Mouse (Mus musculus): Measurements from ENCODE around the gene Gpd1l. TPM values are rescaled to one million over a fixed set of nuclear protein-coding genes. Genes with fewer than 3 reads are reported as not detected.

Gene Gpd1l
- total RNA-seq, 2 experiments from 2014 or later: 16.4 to 22.3 TPM

GRCm38 (mm10) chr9:114952866-114953265 lies 19.1 kb upstream of the Gpd1l start:
- no peak for DNase-seq
- TF ChIP-seq CTCF (IDR thresholded peaks at IDR 0.05): peak; percentile 57
- Histone ChIP-seq H3K27ac (no peak overlapping the region), H3K4me3 (no peak overlapping the region)
- intact Hi-C loops (cut with DNase I): no loop called here

GRCm38 (mm10) chr9:114948395-114948794 lies 14.6 kb upstream of the Gpd1l start:
- H3K27ac ChIP-seq: peak overlapping the region; percentile 8; the same call in 1 of the 2 replicates
- intact Hi-C loops (cut with DNase I): no loop called here
- peak; percentile 31 for DNase-seq

GRCm38 (mm10) chr9:114945576-114945975 lies 11.8 kb upstream of the Gpd1l start:
- no peak; the same call in 1 of the 2 replicates for TF ChIP-seq CTCF (IDR thresholded peaks at IDR 0.05)
- Histone ChIP-seq H3K27ac (no peak overlapping the region), H3K4me3 (no peak overlapping the region)
- no peak for DNase-seq
- intact Hi-C loops (cut with DNase I): no loop called here

More at GRCm38 (mm10) chr9:114948395-114948794, 14.6 kb upstream of the Gpd1l start:
- no peak for TF ChIP-seq CTCF (IDR thresholded peaks at IDR 0.05)
- H3K4me3 ChIP-seq: no peak overlapping the region

- H3K27ac ChIP-seq: no peak overlapping the region
- intact Hi-C loops (cut with DNase I): no loop called here
- no peak for DNase-seq
- no peak for TF ChIP-seq CTCF (IDR thresholded peaks at IDR 0.05)
- no peak overlapping the region for H3K4me3 ChIP-seq
These were observed 10.9 kb upstream of the Gpd1l start for GRCm38 (mm10) chr9:114944642-114945041.

GRCm38 (mm10) chr9:114936687-114937086 lies 2.9 kb upstream of the Gpd1l start:
- intact Hi-C loops (cut with DNase I): no loop called here
- no peak for TF ChIP-seq CTCF (IDR thresholded peaks at IDR 0.05)
- DNase-seq: no peak
- Histone ChIP-seq H3K4me3 (no peak overlapping the region), H3K27ac (no peak overlapping the region)

GRCm38 (mm10) chr9:114935321-114935720 lies 1.5 kb upstream of the Gpd1l start:
- Histone ChIP-seq H3K4me3 (no peak overlapping the region), H3K27ac (no peak overlapping the region)
- TF ChIP-seq CTCF (IDR thresholded peaks at IDR 0.05): no peak
- intact Hi-C loops (cut with DNase I): no loop called here
- no peak for DNase-seq

GRCm38 (mm10) chr9:114934231-114934630 lies 444 bp upstream of the Gpd1l start:
- no peak for TF ChIP-seq CTCF (IDR thresholded peaks at IDR 0.05)
- intact Hi-C loops (cut with DNase I): no loop called here
- peak overlapping the region; percentile 95 for H3K27ac ChIP-seq
- H3K4me3 ChIP-seq: peak overlapping the region; percentile 83
- DNase-seq: no peak

- DNase-seq: no peak
- H3K4me3 ChIP-seq: peak overlapping the region; percentile 83
- H3K27ac ChIP-seq: peak overlapping the region; percentile 95
- no peak for TF ChIP-seq CTCF (IDR thresholded peaks at IDR 0.05)
- intact Hi-C loops (cut with DNase I): no loop called here
These were observed 607 bp downstream of the Gpd1l start for GRCm38 (mm10) chr9:114933037-114933722.

GRCm38 (mm10) chr9:114932607-114933006 lies 1.2 kb downstream of the Gpd1l start:
- intact Hi-C loops (cut with DNase I): no loop called here
- TF ChIP-seq CTCF (IDR thresholded peaks at IDR 0.05): no peak
- peak; percentile 36 for DNase-seq
- Histone ChIP-seq H3K27ac (peak overlapping the region; percentile 95), H3K4me3 (peak overlapping the region; percentile 83)

GRCm38 (mm10) chr9:114930464-114931090 lies 3.2 kb downstream of the Gpd1l start:
- peak; percentile 32; the same call in 1 of the 2 replicates for TF ChIP-seq CTCF (IDR thresholded peaks at IDR 0.05)
- peak; percentile 88 for DNase-seq
- intact Hi-C loops (cut with DNase I): no loop called here
- Histone ChIP-seq H3K27ac (peak overlapping the region; percentile 74), H3K4me3 (no peak overlapping the region)

- DNase-seq: no peak
- TF ChIP-seq CTCF (IDR thresholded peaks at IDR 0.05): no peak
- intact Hi-C loops (cut with DNase I): no loop called here
- Histone ChIP-seq H3K4me3 (no peak overlapping the region), H3K27ac (no peak overlapping the region)
These were observed 8.2 kb downstream of the Gpd1l start for GRCm38 (mm10) chr9:114925571-114925970.

GRCm38 (mm10) chr9:114925039-114925438 lies 8.7 kb downstream of the Gpd1l start:
- intact Hi-C loops (cut with DNase I): no loop called here
- no peak for DNase-seq
- H3K4me3 ChIP-seq: no peak overlapping the region
- no peak overlapping the region for H3K27ac ChIP-seq
- TF ChIP-seq CTCF (IDR thresholded peaks at IDR 0.05): no peak

GRCm38 (mm10) chr9:114924511-114924910 lies 9.3 kb downstream of the Gpd1l start:
- no peak overlapping the region for H3K27ac ChIP-seq

More at GRCm38 (mm10) chr9:114924511-114924910, 9.3 kb downstream of the Gpd1l start:
- no peak overlapping the region for H3K4me3 ChIP-seq
- no peak for TF ChIP-seq CTCF (IDR thresholded peaks at IDR 0.05)
- intact Hi-C loops (cut with DNase I): no loop called here
- no peak for DNase-seq
